Mouse (Mus musculus): ENCODE results near the gene Orm3.

GRCm38 (mm10) chr4:63345261-63345660, 10.7 kb upstream of the Orm3 start:
- TF ChIP-seq MYOG (IDR thresholded peaks at IDR 0.05; ENCODE audit: control insufficient read depth in 1 of 3, insufficient read depth in 1 of 3, insufficient read length in 2 of 3, low read depth in 2 of 3) (no peak), MYOD1 (IDR thresholded peaks at IDR 0.05; ENCODE audit: control insufficient read depth in 1 of 3, insufficient read length in 2 of 3, low read depth in 2 of 3) (no peak), POLR2A (IDR thresholded peaks at IDR 0.05; ENCODE audit: insufficient read length, low read depth) (no peak), REST (IDR thresholded peaks at IDR 0.05; ENCODE audit: insufficient read depth, insufficient read length) (no peak), E2F4 (IDR thresholded peaks at IDR 0.05; ENCODE audit: insufficient read depth) (no peak)
